Mouse (Mus musculus) neural tube, embryonic 11.5 days (tissue): ENCODE measurements around the gene Ifi202b. TPM values are rescaled to one million over a fixed set of nuclear protein-coding genes. Genes with fewer than 3 reads are reported as not detected.
"Not testable (repeated sequence)": the region's sequence is repeated elsewhere in the genome, so short reads cannot be mapped to it uniquely, and the experiment has no call there.

ENCODE experiments used
- ATAC-seq: fragments of 200-750 bp; cut with Nextera tagmentation; 2 replicates; pipeline ENCODE4 v1.8.0; 2017; ENCODE audit warnings: moderate number of reproducible peaks, mild to moderate bottlenecking, moderate TSS enrichment, moderate library complexity; ENCODE audit not compliant: insufficient read depth, low FRiP score, low TSS enrichment
- DNase-seq: peaks from one replicate; pipeline ENCODE4 v3.0.0-alpha.2; 2015; ENCODE audit warnings: low spot score
- H3K27ac ChIP-seq: fragments of 300-500 bp; sonication (generic); 2 replicates; pipeline ENCODE4 v1.5.1; 2014; ENCODE audit warnings: low read depth, mild to moderate bottlenecking, low read length
- H3K27me3 ChIP-seq: fragments of 300-500 bp; sonication (generic); 2 replicates; pipeline ENCODE4 v1.6.1; 2014; ENCODE audit warnings: mild to moderate bottlenecking, low read length, mixed read lengths; ENCODE audit not compliant: control insufficient read depth, insufficient read depth
- H3K36me3 ChIP-seq: fragments of 300-500 bp; sonication (generic); 2 replicates; pipeline ENCODE4 v1.6.1; 2014; ENCODE audit warnings: mild to moderate bottlenecking, low read length, moderate library complexity, mixed read lengths; ENCODE audit not compliant: control insufficient read depth, insufficient read depth
- H3K4me1 ChIP-seq: fragments of 300-500 bp; sonication (generic); 2 replicates; pipeline ENCODE4 v1.6.1; 2014; ENCODE audit warnings: low read length, mixed read lengths; ENCODE audit not compliant: control insufficient read depth, insufficient read depth
- H3K4me2 ChIP-seq: fragments of 300-500 bp; sonication (generic); 2 replicates; pipeline ENCODE4 v1.6.1; 2014; ENCODE audit warnings: low read depth, mild to moderate bottlenecking, moderate library complexity
- H3K4me3 ChIP-seq: fragments of 300-500 bp; sonication (generic); 2 replicates; pipeline ENCODE4 v1.5.1; 2014; ENCODE audit warnings: low read depth, low read length
- H3K9ac ChIP-seq: fragments of 300-500 bp; sonication (generic); 2 replicates; pipeline ENCODE4 v1.6.1; 2014; ENCODE audit warnings: mild to moderate bottlenecking, low read length
- H3K9me3 ChIP-seq: fragments of 300-500 bp; sonication (generic); 2 replicates; pipeline ENCODE4 v1.6.1; 2016; ENCODE audit warnings: low read length; ENCODE audit not compliant: control insufficient read depth
- WGBS: fragments of 180-500 bp; shearing (Covaris S2); extraction: QIAGEN DNeasy Blood & Tissue Kit; methylation state at CpG from one replicate; pipeline ENCODE4 v1.1.7; 2014; 5-methylcytosine and 5-hydroxymethylcytosine counted together
- polyA plus RNA-seq: library from polyadenylated mRNA; unstranded; fragments of >200 nt; fragmentation: Nextera tagmentation; extraction: Ambion mirVana; gene quantifications from 2 replicates; pipeline ENCODE4 v1.2.1, GENCODE M21; 2014

The Ifi202b gene
- polyA plus RNA-seq, 1 experiment from 2014 or later: not detected

DNA sequence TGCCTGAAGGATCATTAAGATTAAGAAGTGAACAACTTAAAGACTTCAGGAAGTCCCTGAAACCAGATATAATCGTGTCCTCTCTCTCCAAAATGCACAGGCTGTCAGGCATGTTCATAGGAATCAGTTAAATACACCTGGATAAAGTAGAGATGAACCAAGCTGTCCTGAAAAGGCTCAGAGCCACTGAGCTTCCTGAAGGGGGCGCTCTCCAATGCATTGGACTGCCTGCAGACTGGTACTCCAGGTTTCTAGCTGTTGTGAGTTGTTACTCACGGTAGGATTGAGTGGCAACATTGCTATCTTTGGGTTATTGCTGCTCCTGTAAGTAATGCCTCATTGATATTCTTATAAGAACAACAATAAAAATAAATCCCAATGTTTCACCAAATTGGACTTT is 63.3 kb downstream of the Ifi202b start:
- not testable (repeated sequence) for H3K27me3 ChIP-seq, H3K9ac ChIP-seq, H3K4me2 ChIP-seq, DNase-seq, ATAC-seq, H3K4me3 ChIP-seq, H3K9me3 ChIP-seq, H3K36me3 ChIP-seq, H3K27ac ChIP-seq, H3K4me1 ChIP-seq
- WGBS: 72% methylated on average over 2 of the region's 3 CpGs

DNA sequence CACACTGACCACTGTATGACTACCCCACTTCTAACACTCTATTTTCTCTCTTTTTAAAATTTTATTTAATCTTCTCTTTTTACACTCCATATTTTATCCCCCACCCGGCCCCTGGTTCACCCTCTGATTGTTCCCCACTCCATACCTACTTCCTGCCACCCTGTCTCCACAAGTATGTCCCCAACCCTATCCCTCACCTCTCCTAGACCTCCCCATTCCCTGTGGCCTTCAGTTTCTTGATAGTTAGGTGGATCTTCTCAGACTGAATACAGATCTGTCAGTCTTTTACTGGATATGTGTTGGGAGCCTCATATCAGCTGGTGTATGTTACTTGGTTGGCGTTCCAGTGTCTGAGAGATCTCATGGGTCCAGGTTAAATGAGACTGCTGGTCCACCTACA is 68.0 kb downstream of the Ifi202b start:
- WGBS: 88% methylated on average over 2 of the region's 2 CpGs
- no peaks in the 10 kb centered on the region for H3K36me3 ChIP-seq
- no peaks in the 10 kb centered on the region for H3K27me3 ChIP-seq
- no peak overlapping the region for H3K9ac ChIP-seq
- DNase-seq (no peak), ATAC-seq (no peak)
- no peak overlapping the region for H3K4me3 ChIP-seq
- H3K27ac ChIP-seq: no peak overlapping the region
- no peaks in the 10 kb centered on the region for H3K4me1 ChIP-seq
- no peak overlapping the region for H3K4me2 ChIP-seq
- H3K9me3 ChIP-seq: no peaks in the 10 kb centered on the region

- H3K27ac ChIP-seq, H3K9ac ChIP-seq, H3K4me3 ChIP-seq, H3K27me3 ChIP-seq, H3K4me2 ChIP-seq, H3K4me1 ChIP-seq, ATAC-seq, DNase-seq, H3K36me3 ChIP-seq, H3K9me3 ChIP-seq: not testable (repeated sequence)
These were observed 69.2 kb downstream of the Ifi202b start for GRCm38 (mm10) chr1:173913256-173913791.

Other genes with a start within 250 kb of the Ifi202b start
- 0.57 and 0.96 TPM in 2 replicates for gene Ifi207, start 241.0 kb downstream of the Ifi202b start, polyA plus RNA-seq
- 0.56 and 0.88 TPM in 2 replicates for gene Ifi204, start 215.8 kb downstream of the Ifi202b start, polyA plus RNA-seq
- 0.50 and 0.93 TPM in 2 replicates for gene Ifi211, start 69.7 kb downstream of the Ifi202b start, polyA plus RNA-seq
- 0.42 and 0.48 TPM in 2 replicates for gene Mndal, start 40.3 kb downstream of the Ifi202b start, polyA plus RNA-seq
- 0.49 TPM in 1 of 2 replicates, not detected in the other for gene Ifi203, start 40.1 kb downstream of the Ifi202b start, polyA plus RNA-seq
- not detected in 2 replicates for gene Ifi205, start 49.1 kb upstream of the Ifi202b start, polyA plus RNA-seq
- gene Olfr433, start 58.0 kb upstream of the Ifi202b start, polyA plus RNA-seq: not detected in 2 replicates
- gene Olfr432, start 66.5 kb upstream of the Ifi202b start, polyA plus RNA-seq: not detected in 2 replicates
- not detected in 2 replicates for gene Olfr430, start 83.9 kb upstream of the Ifi202b start, polyA plus RNA-seq
- not detected in 2 replicates for gene Olfr429, start 101.6 kb upstream of the Ifi202b start, polyA plus RNA-seq
- not detected in 2 replicates for gene Olfr427, start 114.1 kb upstream of the Ifi202b start, polyA plus RNA-seq
- gene Olfr231, start 138.4 kb upstream of the Ifi202b start, polyA plus RNA-seq: not detected in 2 replicates
- gene Olfr424, start 148.8 kb upstream of the Ifi202b start, polyA plus RNA-seq: not detected in 2 replicates
- not detected in 2 replicates for gene Olfr420, start 172.9 kb upstream of the Ifi202b start, polyA plus RNA-seq
- gene Spta1, start 190.0 kb upstream of the Ifi202b start, polyA plus RNA-seq: 2.5 TPM in 2 replicates